Mouse (Mus musculus): ENCODE measurements around the gene Sycn. TPM values are rescaled to one million over a fixed set of nuclear protein-coding genes. Genes with fewer than 3 reads are reported as not detected.

The Sycn gene
- polyA plus RNA-seq (2017; shearing (Covaris generic)): not detected

GRCm38 (mm10) chr7:28540526-28540925, at the start of gene Sycn:
Gene Sycn (plus strand): TSS chr7:28540885.

GRCm38 (mm10) chr7:28510405-28510974, 30.2 kb upstream of the Sycn start, which contains the start of gene Ifnl2:
Gene Ifnl2 (minus strand): TSS chr7:28510455.

DNA sequence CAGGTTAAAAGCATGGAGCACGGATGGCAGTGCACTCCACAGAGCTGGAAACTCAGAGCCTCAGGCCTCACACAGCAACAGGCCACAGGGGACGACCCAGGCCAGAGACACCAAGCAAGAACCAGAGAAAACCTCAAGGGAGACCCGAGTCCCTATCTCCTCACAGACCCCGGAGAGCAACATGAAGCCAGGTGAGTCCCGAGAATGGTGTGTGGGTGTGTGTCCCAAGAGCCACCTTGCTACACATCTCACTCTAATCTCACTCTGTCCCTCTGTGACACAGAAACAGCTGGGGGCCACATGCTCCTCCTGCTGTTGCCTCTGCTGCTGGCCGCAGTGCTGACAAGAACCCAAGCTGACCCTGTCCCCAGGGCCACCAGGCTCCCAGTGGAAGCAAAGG, 18.1 kb upstream of the Sycn start, which contains the start of gene Ifnl3:
TSS of gene Ifnl3 (plus strand) at position 301 of the 400 bp plus-strand sequence.

DNA sequence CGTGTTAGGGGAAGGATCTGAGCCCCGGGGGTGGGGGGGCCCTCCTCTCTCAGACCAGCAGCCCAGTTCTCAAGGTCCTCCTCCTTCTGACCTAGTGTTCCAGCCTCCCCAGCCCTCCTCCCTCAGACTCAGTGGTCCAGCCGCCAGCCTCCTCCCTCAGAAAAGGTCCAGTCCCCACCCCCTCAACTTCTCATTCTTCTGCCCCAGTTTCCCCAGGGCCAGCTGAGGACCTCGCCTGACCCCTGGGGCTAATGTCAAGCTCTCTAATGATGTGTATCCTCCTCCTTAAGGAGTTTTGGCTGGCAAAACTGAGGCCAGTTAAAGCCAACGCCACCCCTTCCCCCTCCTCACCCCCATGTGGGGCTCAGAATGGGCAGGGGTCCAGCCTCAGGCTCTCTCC, 6.5 kb downstream of the Sycn start, which contains the start of gene Nccrp1:
TSS of gene Nccrp1 (minus strand) at position 101 of the 400 bp plus-strand sequence.

Other genes with a start within 250 kb of the Sycn start
- not detected for gene Selenov, start 249.7 kb upstream of the Sycn start, polyA plus RNA-seq (2017; shearing (Covaris generic))
- not detected for gene Dll3, start 238.6 kb upstream of the Sycn start, polyA plus RNA-seq (2017; shearing (Covaris generic))
- gene Timm50, start 228.8 kb upstream of the Sycn start, polyA plus RNA-seq (2017; shearing (Covaris generic)): 64.4 TPM
- 240 TPM for gene Supt5, start 202.1 kb upstream of the Sycn start, polyA plus RNA-seq (2017; shearing (Covaris generic))
- 722 TPM for gene Rps16, start 190.2 kb upstream of the Sycn start, polyA plus RNA-seq (2017; shearing (Covaris generic))
- gene Plekhg2, start 168.3 kb upstream of the Sycn start, polyA plus RNA-seq (2017; shearing (Covaris generic)): 93.4 TPM
- gene Zfp36, start 160.6 kb upstream of the Sycn start, polyA plus RNA-seq (2017; shearing (Covaris generic)): 224 TPM
- 27.9 TPM for gene Med29, start 148.2 kb upstream of the Sycn start, polyA plus RNA-seq (2017; shearing (Covaris generic))
- 118 TPM for gene Paf1, start 147.9 kb upstream of the Sycn start, polyA plus RNA-seq (2017; shearing (Covaris generic))
- 393 TPM for gene Gmfg, start 103.4 kb upstream of the Sycn start, polyA plus RNA-seq (2017; shearing (Covaris generic))
- gene Lrfn1, start 88.9 kb upstream of the Sycn start, polyA plus RNA-seq (2017; shearing (Covaris generic)): 0.18 TPM
- not detected for gene Ifnl2, start 30.4 kb upstream of the Sycn start, polyA plus RNA-seq (2017; shearing (Covaris generic))
- not detected for gene Ifnl3, start 18.0 kb upstream of the Sycn start, polyA plus RNA-seq (2017; shearing (Covaris generic))
- not detected for gene Nccrp1, start 6.4 kb downstream of the Sycn start, polyA plus RNA-seq (2017; shearing (Covaris generic))
- gene Samd4b, start 57.3 kb downstream of the Sycn start, polyA plus RNA-seq (2017; shearing (Covaris generic)): 5.2 TPM
- 7.0 TPM for gene Pak4, start 57.3 kb downstream of the Sycn start, polyA plus RNA-seq (2017; shearing (Covaris generic))
- not detected for gene Acp7, start 90.4 kb downstream of the Sycn start, polyA plus RNA-seq (2017; shearing (Covaris generic))
- gene Fbxo27, start 152.0 kb downstream of the Sycn start, polyA plus RNA-seq (2017; shearing (Covaris generic)): 4.3 TPM
- gene Fbxo17, start 175.9 kb downstream of the Sycn start, polyA plus RNA-seq (2017; shearing (Covaris generic)): 10.2 TPM
- 95.3 TPM for gene Mrps12, start 200.9 kb downstream of the Sycn start, polyA plus RNA-seq (2017; shearing (Covaris generic))
- gene Sars2, start 201.1 kb downstream of the Sycn start, polyA plus RNA-seq (2017; shearing (Covaris generic)): 17.6 TPM
- not detected for gene Ccer2, start 215.3 kb downstream of the Sycn start, polyA plus RNA-seq (2017; shearing (Covaris generic))
- 99.7 TPM for gene Sirt2, start 225.8 kb downstream of the Sycn start, polyA plus RNA-seq (2017; shearing (Covaris generic))
- gene Nfkbib, start 226.6 kb downstream of the Sycn start, polyA plus RNA-seq (2017; shearing (Covaris generic)): 119 TPM
- gene Rinl, start 248.1 kb downstream of the Sycn start, polyA plus RNA-seq (2017; shearing (Covaris generic)): 297 TPM

Data from inflammation-experienced regulatory T-cells, adult 16 weeks (primary cell).